Mouse (Mus musculus) CD4-positive helper T cell, adult 2 months (primary cell): ENCODE data around the gene Gab2.

Source experiments
- DNase-seq: peaks from one replicate; pipeline ENCODE4 v3.0.0-alpha.2; 2012; ENCODE audit warnings: low read depth, missing footprints, low spot score

Gene Gab2

GRCm38 (mm10) chr7:97313364-97313995, 232.1 kb downstream of the Gab2 start:
- no peak for DNase-seq

DNA sequence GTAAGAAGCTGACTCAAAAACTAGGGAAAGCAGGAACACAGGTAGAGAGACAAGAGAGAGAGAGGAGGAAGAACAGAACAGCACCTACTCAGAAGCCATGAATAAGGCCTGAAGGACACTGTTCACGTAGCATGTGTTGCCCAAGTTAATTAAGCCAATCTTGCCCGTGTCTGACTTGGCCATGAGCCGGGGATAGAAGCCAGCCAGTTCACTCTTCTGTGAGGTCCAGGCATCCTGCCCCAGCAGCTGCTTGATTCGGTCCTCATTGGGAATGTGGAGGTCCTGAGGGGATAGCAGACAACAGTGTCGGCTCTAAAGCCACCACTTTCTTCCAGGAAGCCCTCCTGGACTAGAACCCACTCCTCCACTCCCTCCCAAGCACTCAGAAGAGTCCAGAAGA, 233.3 kb downstream of the Gab2 start:
- no peak for DNase-seq

DNA sequence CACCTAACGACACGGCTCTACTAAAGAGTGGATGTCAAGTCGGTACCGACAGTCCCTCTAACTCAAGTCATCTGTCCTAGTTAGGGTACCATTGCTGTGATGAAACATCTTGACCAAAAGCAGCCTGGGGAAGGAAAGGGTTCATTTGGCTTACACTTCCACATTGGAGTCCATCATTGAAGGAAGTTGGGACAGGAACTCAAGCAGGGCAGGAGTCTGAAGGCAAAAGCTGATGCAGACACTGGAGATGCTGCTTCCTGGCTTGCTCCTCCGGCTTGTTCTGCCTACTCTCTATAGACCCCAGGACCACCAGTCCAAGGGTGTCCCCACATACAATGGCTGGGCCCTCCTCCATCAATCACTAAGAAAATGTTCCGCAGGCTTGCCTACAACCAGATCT, 234.3 kb downstream of the Gab2 start:
- DNase-seq, result no peak

- no peak for DNase-seq
Observed at GRCm38 (mm10) chr7:97317706-97318105, 236.3 kb downstream of the Gab2 start.

- DNase-seq, result no peak
Observed at GRCm38 (mm10) chr7:97324342-97324741, 243.0 kb downstream of the Gab2 start.

- DNase-seq, result no peak
Observed at GRCm38 (mm10) chr7:97325156-97325985, 244.0 kb downstream of the Gab2 start.

- DNase-seq, result no peak
Observed at GRCm38 (mm10) chr7:97327376-97327775, 246.0 kb downstream of the Gab2 start.

- no peak for DNase-seq
Observed at GRCm38 (mm10) chr7:97328891-97329588, 247.7 kb downstream of the Gab2 start.

GRCm38 (mm10) chr7:97329676-97330075, 248.3 kb downstream of the Gab2 start:
- no peak for DNase-seq

- DNase-seq, result no peak
Observed at GRCm38 (mm10) chr7:97330931-97331645, 249.7 kb downstream of the Gab2 start.

- DNase-seq, result peak; percentile 96
Observed at GRCm38 (mm10) chr7:97331726-97332666, 250.6 kb downstream of the Gab2 start, which contains the start of the genes Usp35 and Kctd21. Usp35 (minus strand) TSS chr7:97332020. Kctd21 (plus strand) TSS chr7:97332327.

- DNase-seq, result no peak
Observed at GRCm38 (mm10) chr7:97332667-97333041, 251.3 kb downstream of the Gab2 start.

DNA sequence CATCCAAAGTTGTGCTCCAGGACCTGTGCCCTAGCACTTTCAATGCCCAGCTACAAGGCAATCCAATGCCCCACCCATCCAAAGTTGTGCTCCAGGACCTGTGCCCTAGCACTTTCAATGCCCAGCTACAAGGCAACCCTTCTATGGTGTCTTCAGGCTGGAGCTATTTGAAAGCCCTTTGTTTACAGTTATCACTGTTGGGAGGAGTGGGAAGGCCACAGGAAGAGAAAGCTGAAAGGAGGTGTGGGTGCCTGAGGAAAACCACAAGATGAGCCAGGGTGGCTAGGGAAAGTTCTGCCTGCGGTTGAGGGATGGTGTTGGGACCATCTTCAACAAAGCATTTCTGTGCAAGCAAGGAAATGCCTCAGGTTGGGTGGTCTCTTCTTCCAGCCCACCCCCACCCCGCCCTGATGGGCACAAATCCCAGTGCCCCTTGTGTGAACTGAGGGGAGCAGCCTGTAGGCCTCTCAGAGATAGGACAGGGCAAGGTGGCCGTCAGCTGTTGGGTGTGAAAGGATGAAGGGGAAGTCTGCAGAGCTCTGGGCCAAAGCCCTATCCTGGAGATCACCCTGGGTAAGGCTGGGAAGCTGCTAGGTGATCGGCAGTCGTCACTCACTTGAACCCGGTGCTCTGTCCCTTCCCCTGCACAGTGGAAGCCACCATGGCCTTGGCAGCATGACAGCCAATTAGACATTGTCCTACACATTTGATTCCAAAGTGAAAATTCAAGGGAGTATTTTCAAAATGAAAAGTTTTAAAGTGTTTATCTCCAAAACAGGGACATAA, 251.9 kb downstream of the Gab2 start:
- DNase-seq, result peak; percentile 29

DNA sequence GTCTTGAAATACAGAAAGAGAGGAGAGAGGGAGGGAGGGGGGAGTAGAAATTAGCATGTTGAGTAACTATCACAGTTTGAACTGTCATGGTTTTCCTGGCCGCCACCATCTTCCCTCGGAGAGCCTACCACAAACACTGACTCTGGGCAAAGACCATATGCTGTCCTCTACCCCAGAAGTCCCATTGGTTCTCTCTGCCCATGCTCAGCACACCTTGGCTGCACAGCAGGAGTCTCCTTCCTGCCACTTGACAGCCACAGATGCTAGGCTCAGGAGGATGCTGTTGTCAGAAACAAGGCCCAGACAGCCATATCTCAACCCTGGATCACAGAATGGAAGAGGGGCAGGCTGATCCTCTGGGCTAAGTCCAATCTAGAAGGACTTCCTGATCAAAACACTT, 253.0 kb downstream of the Gab2 start:
- DNase-seq, result no peak

DNA sequence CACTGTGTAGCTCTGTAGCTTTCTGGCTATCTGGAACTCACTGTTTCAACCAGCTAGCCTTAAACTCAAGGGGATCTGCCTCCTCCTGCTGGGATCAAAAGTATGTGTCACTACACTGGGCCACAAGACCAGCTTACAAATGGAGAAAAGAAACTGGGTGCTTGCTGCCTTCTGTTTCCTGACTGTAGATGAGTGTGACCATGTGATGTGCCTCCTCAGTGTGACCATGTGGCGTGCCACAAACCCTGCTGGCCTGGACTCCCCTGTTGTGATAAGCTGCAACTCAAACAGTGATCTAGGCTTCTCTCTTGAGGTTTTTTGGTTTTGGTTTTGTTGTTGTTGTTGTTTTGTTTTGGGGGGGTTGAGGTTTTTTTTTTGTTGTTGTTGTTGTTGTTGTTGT, 255.3 kb downstream of the Gab2 start:
- DNase-seq, result no peak

DNA sequence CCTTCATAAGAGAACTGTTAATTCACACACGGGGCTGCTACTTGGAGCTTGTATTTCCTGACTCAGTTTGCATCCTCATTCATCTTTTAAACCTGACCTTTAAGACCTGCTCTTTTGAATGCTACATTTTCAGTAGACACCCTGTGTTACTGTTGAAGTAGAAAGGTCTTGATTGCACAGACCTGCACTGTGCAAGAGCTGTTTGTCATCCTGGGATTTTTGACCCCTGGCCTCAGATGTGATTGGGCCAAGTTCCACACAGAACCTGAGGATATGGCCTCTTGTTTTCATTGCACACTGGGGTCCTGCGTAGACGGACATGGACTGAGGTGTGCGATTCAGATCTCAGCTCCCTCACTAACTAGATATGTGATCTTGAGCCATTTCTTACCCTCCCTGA, 257.2 kb downstream of the Gab2 start:
- DNase-seq, result no peak

DNA sequence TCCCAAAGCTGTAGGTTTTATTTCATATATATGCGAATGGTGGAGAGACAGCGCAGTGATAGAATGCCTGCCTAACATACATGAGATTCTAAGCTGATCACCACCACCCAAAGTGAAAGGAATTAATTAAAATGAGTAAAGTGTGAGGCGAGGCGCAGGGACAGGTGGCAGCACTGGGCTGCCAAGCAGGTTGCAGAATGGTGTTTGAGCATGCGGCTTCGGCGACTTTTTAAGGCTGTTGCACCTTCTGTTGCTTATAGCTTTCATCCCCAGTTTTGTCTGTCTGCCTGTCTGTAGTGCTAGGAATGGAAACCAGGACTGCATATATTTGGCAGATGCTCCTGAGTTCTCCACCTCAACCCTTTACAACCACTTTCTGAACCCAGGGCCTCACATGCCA, 258.2 kb downstream of the Gab2 start:
- DNase-seq, result no peak

DNA sequence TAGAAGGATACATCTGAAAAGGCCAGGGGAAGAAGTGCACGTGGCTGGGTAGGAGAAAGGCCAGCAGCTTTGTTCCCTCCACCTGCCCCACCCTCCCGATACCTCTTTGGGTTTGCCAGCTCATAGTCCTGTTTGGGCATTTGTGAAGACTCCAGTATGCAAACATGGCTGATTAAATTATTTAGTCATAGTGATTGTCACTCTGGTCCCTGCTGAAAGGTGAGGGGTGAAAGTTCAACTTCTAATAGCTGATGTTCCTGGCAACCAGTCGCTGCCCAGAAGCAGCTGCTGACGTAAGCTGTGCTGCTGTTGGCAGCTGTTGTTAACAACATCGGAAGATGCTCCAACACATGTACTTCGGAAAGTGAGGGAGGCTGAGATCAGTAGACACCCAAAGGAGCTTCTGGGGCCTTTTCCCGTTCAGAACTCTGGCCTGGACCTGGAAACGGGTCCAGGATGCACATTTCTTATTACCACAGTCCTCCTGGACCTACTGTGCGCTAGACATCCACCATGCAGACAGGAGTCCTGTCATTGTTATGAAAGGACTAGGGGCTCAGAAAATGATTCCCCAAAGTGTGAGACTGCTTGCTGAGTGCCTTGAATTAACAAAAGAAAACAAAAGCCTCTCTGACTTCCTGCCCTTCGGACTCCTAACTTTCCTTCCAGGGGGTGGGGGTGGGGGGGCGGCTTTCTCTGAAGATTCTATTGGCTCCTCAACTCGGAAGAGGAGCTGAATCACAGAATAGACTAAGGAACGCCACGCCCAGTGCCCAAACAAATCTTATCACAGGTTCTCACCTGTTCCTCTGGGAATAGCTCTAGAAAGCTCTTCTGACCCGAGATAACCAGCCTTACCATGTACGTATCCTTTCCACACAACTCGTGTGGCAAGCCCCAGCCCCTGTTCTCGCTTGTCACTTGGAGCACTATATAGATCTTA, 259.8 kb downstream of the Gab2 start:
- DNase-seq, result no peak

- no peak for DNase-seq
Observed at GRCm38 (mm10) chr7:97342961-97343360, 261.6 kb downstream of the Gab2 start.
